Mouse (Mus musculus) forebrain, embryonic 12.5 days (tissue): Measurements from ENCODE around the gene Gdpd5. TPM values are rescaled to one million over a fixed set of nuclear protein-coding genes. Genes with fewer than 3 reads are reported as not detected.
"Not testable (repeated sequence)": the region's sequence is repeated elsewhere in the genome, so short reads cannot be mapped to it uniquely, and the experiment has no call there.

Experiments
- ATAC-seq: fragments of 200-750 bp; cut with Nextera tagmentation; 2 replicates; pipeline ENCODE4 v1.8.0; 2017; ENCODE audit warnings: moderate TSS enrichment; ENCODE audit not compliant: low FRiP score
- H3K27ac ChIP-seq: fragments of 300-500 bp; sonication (generic); 2 replicates; pipeline ENCODE4 v1.5.1; 2016; ENCODE audit warnings: mild to moderate bottlenecking
- H3K27me3 ChIP-seq: fragments of 300-500 bp; sonication (generic); 2 replicates; pipeline ENCODE4 v1.6.1; 2016; ENCODE audit warnings: mild to moderate bottlenecking
- H3K36me3 ChIP-seq: fragments of 300-500 bp; sonication (generic); replicated peaks from 2 replicates; pipeline ENCODE4 v1.6.1; 2016; ENCODE audit warnings: mild to moderate bottlenecking
- H3K4me1 ChIP-seq: fragments of 300-500 bp; sonication (generic); 2 replicates; pipeline ENCODE4 v1.6.1; 2016
- H3K4me2 ChIP-seq: fragments of 300-500 bp; sonication (generic); 2 replicates; pipeline ENCODE4 v1.6.1; 2016; ENCODE audit warnings: mild to moderate bottlenecking, moderate library complexity
- H3K4me3 ChIP-seq: fragments of 300-500 bp; sonication (generic); replicated peaks from 2 replicates; pipeline ENCODE4 v1.5.1; 2016; ENCODE audit warnings: mild to moderate bottlenecking
- H3K9ac ChIP-seq: fragments of 300-500 bp; sonication (generic); 2 replicates; pipeline ENCODE4 v1.6.1; 2016; ENCODE audit warnings: mild to moderate bottlenecking
- H3K9me3 ChIP-seq: fragments of 300-500 bp; sonication (generic); 2 replicates; pipeline ENCODE4 v1.6.1; 2016
- WGBS: fragments of 180-500 bp; shearing (Covaris S2); methylation state at CpG from one replicate; pipeline ENCODE4 v1.1.7; 2016; 5-methylcytosine and 5-hydroxymethylcytosine counted together
- polyA plus RNA-seq: library from polyadenylated mRNA; unstranded; fragments of >200 nt; fragmentation: Nextera tagmentation; extraction: Ambion mirVana; gene quantifications from 2 replicates; pipeline ENCODE4 v1.2.1, GENCODE M21; 2016

Gene Gdpd5
- polyA plus RNA-seq, 1 experiment from 2014 or later = 29.9 TPM

DNA sequence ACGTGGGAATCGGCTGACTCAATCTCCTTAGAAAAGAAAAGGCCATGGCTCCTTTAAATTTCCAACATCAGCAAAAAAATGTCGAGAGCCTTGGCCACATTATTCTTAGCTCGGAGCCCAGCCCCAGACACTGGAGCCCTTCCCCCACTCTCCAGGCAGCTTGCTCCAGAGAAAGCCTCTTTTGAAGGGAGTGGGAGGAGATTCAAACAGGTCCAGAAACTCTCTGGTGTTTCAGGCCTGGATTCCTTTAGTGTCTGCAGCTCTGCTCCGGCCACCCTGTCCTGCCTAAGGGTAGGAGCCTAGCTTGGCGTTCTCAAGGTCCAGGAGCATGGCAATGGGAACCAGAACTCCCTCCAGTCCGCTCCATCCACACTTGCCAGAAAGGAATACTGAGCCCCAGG is 25.5 kb upstream of the Gdpd5 start:
- no peaks in the 10 kb centered on the region for H3K9me3 ChIP-seq
- H3K27me3 ChIP-seq = no peaks in the 10 kb centered on the region
- no peak overlapping the region for H3K4me3 ChIP-seq
- H3K9ac ChIP-seq = peak overlapping the region; percentile 33; the same call in 1 of the 2 replicates
- H3K4me1 ChIP-seq = peaks cover 84% of the 10 kb centered on the region
- H3K27ac ChIP-seq = peak overlapping the region; percentile 95
- H3K4me2 ChIP-seq = peak overlapping the region; percentile 45
- 6% methylated on average over 7 of the region's 7 CpGs for WGBS
- peak; percentile 2; the same call in 1 of the 2 replicates for ATAC-seq
- no peaks in the 10 kb centered on the region for H3K36me3 ChIP-seq

DNA sequence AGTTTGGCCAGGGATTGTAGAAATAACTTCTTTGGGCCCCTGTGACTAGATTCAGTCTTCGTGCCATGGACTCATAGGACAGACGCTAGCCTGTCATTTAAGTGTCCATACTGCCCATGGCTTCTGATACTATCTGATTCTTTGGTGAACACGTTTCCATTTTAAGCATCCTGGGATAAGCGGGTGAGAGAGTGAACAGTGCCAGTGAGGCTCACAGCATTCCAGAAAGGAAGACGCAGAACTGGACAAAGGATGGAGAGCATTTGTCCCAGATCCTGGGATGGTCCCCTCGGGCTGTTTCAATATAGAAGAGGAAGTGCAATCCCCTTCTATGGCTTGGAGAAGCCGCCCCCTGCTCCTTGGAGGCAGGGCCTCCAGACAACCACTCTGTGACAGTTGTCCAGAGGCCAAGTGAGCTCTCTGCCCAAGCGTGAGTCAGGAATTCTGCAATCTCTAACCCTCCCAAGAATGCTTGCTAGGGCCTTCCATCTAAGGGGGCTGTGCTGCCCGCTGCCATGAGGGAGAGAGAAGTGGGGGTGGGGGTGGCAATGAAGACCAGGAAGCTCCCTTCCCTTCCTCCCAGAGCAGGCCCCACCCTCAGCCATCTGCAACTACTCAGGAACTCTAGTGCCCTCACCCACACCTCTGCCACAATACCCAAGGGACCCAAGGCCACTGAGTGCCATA is 24.8 kb upstream of the Gdpd5 start:
- Histone ChIP-seq H3K4me2 (peak overlapping the region; percentile 45), H3K9me3 (no peaks in the 10 kb centered on the region), H3K36me3 (no peaks in the 10 kb centered on the region), H3K4me1 (peaks cover 84% of the 10 kb centered on the region), H3K27ac (peak overlapping the region; percentile 95), H3K4me3 (no peak overlapping the region), H3K27me3 (no peaks in the 10 kb centered on the region), H3K9ac (0 out of 2 replicates have a peak overlapping the region, but pooled peaks have one; percentile 33)
- no peak for ATAC-seq
- WGBS = 27% methylated on average over 9 of the region's 9 CpGs

DNA sequence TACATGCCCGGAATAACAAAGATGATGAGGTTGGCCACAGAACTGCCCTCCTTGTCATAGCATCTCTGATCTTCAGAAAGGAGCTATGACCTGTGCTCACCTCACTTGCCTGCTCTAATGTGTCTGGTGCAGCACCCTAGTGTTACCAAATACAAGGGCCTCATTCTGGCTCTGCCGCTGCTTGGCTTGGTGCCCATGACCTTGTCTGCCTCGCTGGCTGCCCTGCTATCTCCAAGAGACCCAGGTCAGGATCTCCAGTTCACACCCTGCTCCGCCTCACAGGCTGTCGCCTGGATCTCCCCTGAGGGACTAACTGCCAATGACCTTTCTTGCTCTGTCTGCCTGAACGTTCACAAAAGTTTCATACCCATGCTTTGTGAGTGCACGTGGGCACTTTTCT is 24.0 kb upstream of the Gdpd5 start:
- ATAC-seq = no peak
- WGBS = 62% methylated on average over 7 of the region's 7 CpGs
- no peaks in the 10 kb centered on the region for H3K36me3 ChIP-seq
- peaks cover 78% of the 10 kb centered on the region for H3K4me1 ChIP-seq
- no peaks in the 10 kb centered on the region for H3K27me3 ChIP-seq
- H3K4me3 ChIP-seq = no peak overlapping the region
- peak overlapping the region; percentile 95 for H3K27ac ChIP-seq
- H3K9me3 ChIP-seq = no peaks in the 10 kb centered on the region
- H3K4me2 ChIP-seq = no peak overlapping the region
- no peak overlapping the region for H3K9ac ChIP-seq

DNA sequence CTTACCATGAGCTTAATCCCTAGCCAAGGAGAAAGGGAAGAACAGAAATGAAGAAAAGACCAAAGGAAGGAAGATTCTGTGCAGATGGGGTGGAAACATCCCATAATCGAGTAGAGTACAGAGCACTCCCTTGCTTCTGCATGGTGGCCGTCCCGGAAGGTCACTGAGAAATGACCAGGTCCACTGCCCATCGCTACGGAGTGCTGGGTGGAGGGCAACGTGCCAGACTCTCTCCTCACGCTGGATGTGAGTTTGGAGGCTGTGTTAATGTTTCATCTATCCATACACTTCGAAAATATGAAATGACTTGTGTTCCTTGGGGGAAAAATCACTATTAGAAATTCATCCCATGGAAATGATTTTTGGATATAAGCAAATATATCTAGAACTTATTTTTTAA is 22.8 kb upstream of the Gdpd5 start:
- WGBS = 91% methylated on average over 8 of the region's 8 CpGs
- no peak for ATAC-seq
- Histone ChIP-seq H3K4me3 (no peak overlapping the region), H3K9me3 (no peaks in the 10 kb centered on the region), H3K27ac (no peak overlapping the region), H3K27me3 (no peaks in the 10 kb centered on the region), H3K9ac (no peak overlapping the region), H3K36me3 (no peaks in the 10 kb centered on the region), H3K4me1 (peaks cover 67% of the 10 kb centered on the region), H3K4me2 (no peak overlapping the region)

DNA sequence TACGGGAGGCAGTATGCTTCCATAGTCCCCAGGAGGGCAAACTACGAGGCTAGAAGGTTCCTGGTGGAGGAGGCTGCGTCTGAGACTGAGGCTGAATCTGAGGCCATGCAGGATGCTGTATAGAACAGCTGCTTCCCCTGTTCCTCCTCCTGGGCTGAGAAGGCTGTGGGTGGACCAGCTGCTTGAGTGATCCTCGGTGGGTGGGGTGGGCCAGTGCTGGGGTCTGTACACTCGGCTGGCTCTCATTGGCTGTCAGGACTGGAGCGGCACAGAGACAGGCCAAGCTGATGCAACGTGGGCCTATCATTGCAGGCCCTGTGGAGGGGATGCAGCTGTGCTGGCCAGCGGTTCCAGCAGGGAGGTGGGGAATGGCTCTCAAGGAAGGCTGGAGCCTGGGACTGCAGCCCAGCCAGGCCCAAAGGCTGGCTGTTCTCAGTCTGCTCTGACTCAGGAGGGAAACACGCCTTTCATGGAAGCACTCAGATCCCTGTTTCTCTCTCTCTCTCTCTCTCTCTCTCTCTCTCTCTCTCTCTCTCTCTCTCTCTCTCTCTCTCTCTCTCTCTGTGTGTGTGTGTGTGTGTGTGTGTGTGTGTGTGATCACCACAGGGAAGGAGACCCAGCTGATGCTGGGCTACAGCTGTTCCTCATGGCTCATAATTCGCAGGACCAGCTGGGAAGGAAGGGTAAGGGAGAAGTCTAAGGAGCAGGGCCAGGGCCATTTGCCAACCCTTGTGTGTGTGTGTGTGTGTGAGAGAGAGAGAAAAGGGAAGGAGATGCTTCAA is 21.0 kb upstream of the Gdpd5 start:
- Histone ChIP-seq H3K4me1 (peaks cover 56% of the 10 kb centered on the region), H3K4me2 (peak overlapping the region; percentile 11), H3K9ac (peak overlapping the region; percentile 38; the same call in 1 of the 2 replicates), H3K27me3 (no peaks in the 10 kb centered on the region), H3K9me3 (no peaks in the 10 kb centered on the region), H3K36me3 (no peaks in the 10 kb centered on the region), H3K4me3 (no peak overlapping the region), H3K27ac (peak overlapping the region; percentile 96)
- ATAC-seq = peak; percentile 98
- 6% methylated on average over 10 of the region's 10 CpGs for WGBS

DNA sequence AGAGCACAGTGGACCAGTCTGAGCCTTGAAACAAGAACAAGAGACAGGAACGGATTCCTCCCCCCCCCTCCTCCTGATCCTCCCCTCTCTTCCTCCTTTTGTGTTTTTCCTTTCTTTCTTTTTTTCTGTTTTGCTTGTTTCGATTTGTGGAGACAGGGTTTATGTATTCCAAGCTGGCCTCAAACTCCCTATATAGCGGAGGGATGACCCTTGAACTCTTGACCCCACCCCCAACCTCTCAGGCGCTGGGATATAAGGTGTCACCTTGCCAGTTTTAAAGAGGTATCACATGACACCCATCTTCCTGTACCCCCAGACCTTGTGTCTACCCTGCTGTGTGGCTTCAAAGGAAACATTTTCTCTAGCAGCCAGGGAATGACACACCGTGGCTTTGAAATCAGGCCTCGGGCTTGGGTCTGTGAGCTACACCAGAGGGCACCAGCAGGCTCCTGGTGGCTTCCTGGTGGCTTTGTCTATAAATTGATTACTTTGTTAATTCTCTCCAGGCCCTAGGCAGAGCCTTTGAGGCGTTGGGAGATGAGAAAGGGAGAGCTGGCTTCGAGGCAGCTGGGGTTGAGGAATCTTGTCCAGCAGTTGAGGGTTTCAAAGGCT is 20.3 kb upstream of the Gdpd5 start:
- Histone ChIP-seq H3K9ac (0 out of 2 replicates have a peak overlapping the region, but pooled peaks have one; percentile 36), H3K9me3 (no peaks in the 10 kb centered on the region), H3K4me3 (no peak overlapping the region), H3K4me2 (peak overlapping the region; percentile 11), H3K27ac (peak overlapping the region; percentile 96), H3K4me1 (peaks cover 49% of the 10 kb centered on the region), H3K36me3 (no peaks in the 10 kb centered on the region), H3K27me3 (no peaks in the 10 kb centered on the region)
- ATAC-seq = no peak
- WGBS = 24% methylated on average over 8 of the region's 8 CpGs

DNA sequence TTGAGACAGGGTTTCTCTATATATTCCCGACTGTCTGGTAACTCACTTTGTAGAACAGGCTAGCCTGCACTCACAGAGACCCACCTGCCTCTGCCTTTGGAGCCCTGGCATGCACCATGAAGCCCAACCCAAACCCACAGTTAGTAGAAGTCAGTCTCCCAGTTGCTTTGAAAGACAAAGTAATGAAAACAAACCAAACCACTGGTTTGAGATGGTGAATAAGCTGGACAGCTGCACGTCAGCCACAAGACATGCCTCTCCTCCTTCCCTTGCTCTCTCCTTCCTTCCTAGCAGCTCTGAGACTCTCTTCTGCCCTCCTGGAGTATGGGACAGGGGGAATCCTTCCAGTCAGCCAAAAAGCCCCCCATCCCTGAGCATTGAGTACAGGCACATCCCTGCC is 19.1 kb upstream of the Gdpd5 start:
- Histone ChIP-seq H3K36me3 (no peaks in the 10 kb centered on the region), H3K9ac (no peak overlapping the region), H3K27me3 (no peaks in the 10 kb centered on the region), H3K4me3 (no peak overlapping the region), H3K4me1 (peaks cover 37% of the 10 kb centered on the region), H3K27ac (no peak overlapping the region), H3K9me3 (no peaks in the 10 kb centered on the region), H3K4me2 (no peak overlapping the region)
- 91% methylated on average over 2 of the region's 2 CpGs for whole genome bisulfite sequencing
- ATAC-seq = no peak

DNA sequence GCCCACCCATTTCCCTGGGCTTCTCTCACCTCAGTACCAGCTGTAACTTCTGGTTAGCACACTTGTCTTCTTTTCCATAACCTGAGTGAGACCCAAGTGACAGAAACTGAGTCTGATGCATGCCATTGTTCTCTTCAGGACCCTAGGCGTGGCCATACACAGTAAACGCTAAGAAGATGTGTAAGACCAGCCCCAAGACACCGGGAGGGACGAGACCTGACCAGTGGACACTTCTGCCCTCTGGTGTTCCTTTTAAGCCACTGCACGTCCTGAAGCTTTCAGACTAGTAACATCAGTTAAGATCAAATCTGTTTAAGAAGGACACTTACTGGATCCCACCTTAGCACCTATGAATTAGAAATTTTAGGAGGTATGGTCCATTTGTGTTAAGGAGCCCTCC is 16.1 kb upstream of the Gdpd5 start:
- H3K4me3 ChIP-seq = no peak overlapping the region
- H3K36me3 ChIP-seq = no peaks in the 10 kb centered on the region
- no peak overlapping the region for H3K27ac ChIP-seq
- ATAC-seq = peak; percentile 51; the same call in 1 of the 2 replicates
- peaks cover 24% of the 10 kb centered on the region for H3K4me1 ChIP-seq
- H3K4me2 ChIP-seq = no peak overlapping the region
- no peaks in the 10 kb centered on the region for H3K9me3 ChIP-seq
- H3K9ac ChIP-seq = no peak overlapping the region
- no peaks in the 10 kb centered on the region for H3K27me3 ChIP-seq
- 1% methylated on average over 5 of the region's 5 CpGs for WGBS

DNA sequence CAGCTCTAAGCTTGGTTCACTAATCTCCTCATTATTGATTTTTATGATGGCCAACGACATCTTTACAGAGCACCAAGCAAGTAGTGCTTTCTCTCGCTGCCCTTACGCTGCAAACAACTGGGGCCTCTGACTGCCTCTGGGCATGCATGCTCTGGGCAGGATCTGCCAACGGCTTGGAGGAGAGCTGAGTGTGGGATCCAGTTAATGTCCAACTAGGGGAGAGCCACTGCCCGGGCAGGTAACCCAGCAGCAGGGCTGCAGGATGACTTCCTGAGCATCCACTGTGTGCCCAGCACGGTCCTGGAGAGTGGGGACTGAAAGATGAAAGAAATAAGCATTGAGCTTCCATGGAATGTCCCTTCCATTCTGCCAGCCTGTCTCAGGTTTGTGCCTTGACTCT is 14.5 kb upstream of the Gdpd5 start:
- Histone ChIP-seq H3K9me3 (no peaks in the 10 kb centered on the region), H3K9ac (no peak overlapping the region), H3K4me2 (no peak overlapping the region), H3K4me3 (no peak overlapping the region), H3K27ac (no peak overlapping the region), H3K27me3 (no peaks in the 10 kb centered on the region), H3K4me1 (peaks cover 8% of the 10 kb centered on the region), H3K36me3 (no peaks in the 10 kb centered on the region)
- ATAC-seq = no peak
- WGBS = 76% methylated on average over 6 of the region's 6 CpGs

DNA sequence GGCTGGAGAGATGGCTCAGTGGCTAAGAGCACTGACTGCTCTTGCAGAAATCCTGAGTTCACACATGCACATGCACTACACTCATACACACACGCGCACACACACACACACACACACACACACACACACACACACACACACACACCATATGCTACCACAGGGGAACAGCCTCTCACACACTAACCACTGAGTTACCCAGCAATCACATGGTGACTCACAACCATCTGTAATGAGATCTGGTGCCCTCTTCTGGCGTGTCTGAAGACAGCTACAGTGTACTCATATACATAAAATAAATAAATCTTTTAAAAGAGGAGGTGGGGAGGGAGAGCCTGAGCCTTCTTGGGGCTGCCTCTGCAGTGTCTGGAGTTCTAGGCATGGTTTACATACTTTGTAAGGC is 6.9 kb upstream of the Gdpd5 start:
- H3K4me2 ChIP-seq, H3K9me3 ChIP-seq, H3K36me3 ChIP-seq, H3K4me3 ChIP-seq, H3K27me3 ChIP-seq, H3K9ac ChIP-seq, ATAC-seq, H3K4me1 ChIP-seq, H3K27ac ChIP-seq: not testable (repeated sequence)
- WGBS = 48% methylated on average over 3 of the region's 3 CpGs

DNA sequence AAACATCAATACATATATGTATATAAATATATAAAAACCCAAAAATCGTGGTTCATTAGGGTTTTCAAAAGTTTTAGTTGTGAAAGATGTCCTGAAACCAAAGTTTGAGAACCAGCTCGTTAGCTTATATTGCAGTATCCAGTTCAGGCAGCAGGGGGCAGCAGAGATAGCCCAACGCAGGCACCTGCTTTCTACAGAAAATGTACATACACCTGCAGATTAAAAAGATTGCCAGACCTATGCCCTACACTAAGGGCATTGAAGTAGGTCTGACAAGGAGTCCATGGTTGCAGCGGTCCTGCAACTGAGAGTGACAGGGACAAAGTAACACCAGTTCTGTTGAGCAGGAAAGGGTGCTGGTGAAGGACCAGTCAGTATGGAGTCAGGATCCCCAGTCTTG is 5.8 kb upstream of the Gdpd5 start:
- no peak overlapping the region for H3K27ac ChIP-seq
- H3K4me2 ChIP-seq = no peak overlapping the region
- H3K36me3 ChIP-seq = no peaks in the 10 kb centered on the region
- peaks cover 5% of the 10 kb centered on the region for H3K4me1 ChIP-seq
- 9% methylated on average over 4 of the region's 4 CpGs for WGBS
- H3K9ac ChIP-seq = no peak overlapping the region
- no peak overlapping the region for H3K4me3 ChIP-seq
- no peak for ATAC-seq
- no peaks in the 10 kb centered on the region for H3K27me3 ChIP-seq
- H3K9me3 ChIP-seq = no peaks in the 10 kb centered on the region

DNA sequence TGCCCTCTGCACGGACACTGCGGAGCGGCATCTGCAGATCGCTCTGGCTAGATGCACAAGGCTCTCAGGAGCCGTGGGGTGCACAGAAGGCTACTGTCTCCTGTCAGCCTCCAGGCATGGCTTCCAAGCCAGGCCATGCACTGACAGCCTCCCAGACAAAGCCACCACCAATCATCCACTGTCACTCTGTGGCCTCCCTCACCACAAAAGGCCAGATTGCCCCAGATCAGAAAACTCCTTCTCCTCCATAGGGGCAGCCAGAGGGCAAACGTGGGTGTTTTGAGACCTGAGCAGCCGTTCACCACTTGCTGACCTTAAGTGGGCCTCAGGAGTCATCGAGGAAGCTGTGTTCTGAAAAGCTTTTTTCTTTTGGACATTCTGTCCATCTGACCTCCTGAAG is 2.3 kb upstream of the Gdpd5 start:
- Histone ChIP-seq H3K4me3 (no peak overlapping the region), H3K36me3 (no peaks in the 10 kb centered on the region), H3K4me2 (no peak overlapping the region), H3K4me1 (peaks cover 27% of the 10 kb centered on the region), H3K9me3 (no peaks in the 10 kb centered on the region), H3K27ac (no peak overlapping the region), H3K27me3 (peaks cover 13% of the 10 kb centered on the region), H3K9ac (no peak overlapping the region)
- WGBS = 71% methylated on average over 8 of the region's 8 CpGs
- no peak for ATAC-seq
